Mouse (Mus musculus): ENCODE results near the gene Stx3. TPM values are rescaled to one million over a fixed set of nuclear protein-coding genes. Genes with fewer than 3 reads are reported as not detected.

Gene Stx3
- polyA plus RNA-seq, 1 experiment = 10.4 TPM

GRCm38 (mm10) chr19:11819800-11820199 is 597 bp upstream of the Stx3 start:
- no peak overlapping the region for H3K27ac ChIP-seq (ENCODE audit: insufficient read depth, low read length)
- peak; percentile 72 for TF ChIP-seq CTCF (IDR thresholded peaks at IDR 0.05; ENCODE audit: borderline replicate concordance, insufficient read depth, low read length)
- no peak for TF ChIP-seq POLR2A (IDR thresholded peaks at IDR 0.05; ENCODE audit: low read depth, low read length)

GRCm38 (mm10) chr19:11818199-11819142 is 732 bp downstream of the Stx3 start:
- Histone ChIP-seq H3K4me1 (ENCODE audit: control insufficient read depth, insufficient read depth, low read length) (peaks cover 7% of the 10 kb centered on the region; the same call in 1 of the 2 replicates), H3K27ac (ENCODE audit: insufficient read depth, low read length) (peak overlapping the region; percentile 82), H3K4me3 (ENCODE audit: insufficient read depth, low read length) (peak overlapping the region; percentile 95)
- TF ChIP-seq CTCF (IDR thresholded peaks at IDR 0.05; ENCODE audit: borderline replicate concordance, insufficient read depth, low read length) (no peak), POLR2A (IDR thresholded peaks at IDR 0.05; ENCODE audit: low read depth, low read length) (peak; percentile 27; the same call in 1 of the 2 replicates)

More at GRCm38 (mm10) chr19:11819800-11820199, 597 bp upstream of the Stx3 start:
- peak overlapping the region; percentile 95 for H3K4me3 ChIP-seq (ENCODE audit: insufficient read depth, low read length)
- no peaks in the 10 kb centered on the region for H3K4me1 ChIP-seq (ENCODE audit: control insufficient read depth, insufficient read depth, low read length)

GRCm38 (mm10) chr19:11817586-11817985 is 1.6 kb downstream of the Stx3 start:
- Histone ChIP-seq H3K27ac (ENCODE audit: insufficient read depth, low read length) (no peak overlapping the region), H3K4me1 (ENCODE audit: control insufficient read depth, insufficient read depth, low read length) (peaks cover 11% of the 10 kb centered on the region; the same call in 1 of the 2 replicates), H3K4me3 (ENCODE audit: insufficient read depth, low read length) (peak overlapping the region; percentile 95)
- TF ChIP-seq POLR2A (IDR thresholded peaks at IDR 0.05; ENCODE audit: low read depth, low read length) = no peak
- TF ChIP-seq CTCF (IDR thresholded peaks at IDR 0.05; ENCODE audit: borderline replicate concordance, insufficient read depth, low read length) = no peak

- peak overlapping the region; percentile 95; the same call in 1 of the 2 replicates for H3K4me3 ChIP-seq (ENCODE audit: insufficient read depth, low read length)
- no peak overlapping the region for H3K27ac ChIP-seq (ENCODE audit: insufficient read depth, low read length)
- TF ChIP-seq CTCF (IDR thresholded peaks at IDR 0.05; ENCODE audit: borderline replicate concordance, insufficient read depth, low read length) (no peak), POLR2A (IDR thresholded peaks at IDR 0.05; ENCODE audit: low read depth, low read length) (no peak)
- peaks cover 11% of the 10 kb centered on the region; the same call in 1 of the 2 replicates for H3K4me1 ChIP-seq (ENCODE audit: control insufficient read depth, insufficient read depth, low read length)
These were observed 2.5 kb downstream of the Stx3 start for GRCm38 (mm10) chr19:11816706-11817105.

GRCm38 (mm10) chr19:11814742-11815333 is 4.4 kb downstream of the Stx3 start:
- peaks cover 20% of the 10 kb centered on the region for H3K4me1 ChIP-seq (ENCODE audit: control insufficient read depth, insufficient read depth, low read length)
- H3K4me3 ChIP-seq (ENCODE audit: insufficient read depth, low read length) = no peak overlapping the region
- H3K27ac ChIP-seq (ENCODE audit: insufficient read depth, low read length) = no peak overlapping the region
- TF ChIP-seq CTCF (IDR thresholded peaks at IDR 0.05; ENCODE audit: borderline replicate concordance, insufficient read depth, low read length) (no peak), POLR2A (IDR thresholded peaks at IDR 0.05; ENCODE audit: low read depth, low read length) (no peak)

- H3K27ac ChIP-seq (ENCODE audit: insufficient read depth, low read length) = peak overlapping the region; percentile 60
- H3K4me3 ChIP-seq (ENCODE audit: insufficient read depth, low read length) = no peak overlapping the region
- TF ChIP-seq POLR2A (IDR thresholded peaks at IDR 0.05; ENCODE audit: low read depth, low read length) (no peak), CTCF (IDR thresholded peaks at IDR 0.05; ENCODE audit: borderline replicate concordance, insufficient read depth, low read length) (no peak)
- peaks cover 23% of the 10 kb centered on the region for H3K4me1 ChIP-seq (ENCODE audit: control insufficient read depth, insufficient read depth, low read length)
These were observed 5.6 kb downstream of the Stx3 start for GRCm38 (mm10) chr19:11813649-11814048.

- Histone ChIP-seq H3K27ac (ENCODE audit: insufficient read depth, low read length) (peak overlapping the region; percentile 60; the same call in 1 of the 2 replicates), H3K4me1 (ENCODE audit: control insufficient read depth, insufficient read depth, low read length) (peaks cover 23% of the 10 kb centered on the region), H3K4me3 (ENCODE audit: insufficient read depth, low read length) (no peak overlapping the region)
- TF ChIP-seq POLR2A (IDR thresholded peaks at IDR 0.05; ENCODE audit: low read depth, low read length) (no peak), CTCF (IDR thresholded peaks at IDR 0.05; ENCODE audit: borderline replicate concordance, insufficient read depth, low read length) (no peak)
These were observed 6.1 kb downstream of the Stx3 start for GRCm38 (mm10) chr19:11813136-11813535.

GRCm38 (mm10) chr19:11811688-11812365 is 7.4 kb downstream of the Stx3 start:
- peaks cover 23% of the 10 kb centered on the region for H3K4me1 ChIP-seq (ENCODE audit: control insufficient read depth, insufficient read depth, low read length)
- no peak overlapping the region for H3K4me3 ChIP-seq (ENCODE audit: insufficient read depth, low read length)
- no peak for TF ChIP-seq CTCF (IDR thresholded peaks at IDR 0.05; ENCODE audit: borderline replicate concordance, insufficient read depth, low read length)
- TF ChIP-seq POLR2A (IDR thresholded peaks at IDR 0.05; ENCODE audit: low read depth, low read length) = no peak
- no peak overlapping the region for H3K27ac ChIP-seq (ENCODE audit: insufficient read depth, low read length)

GRCm38 (mm10) chr19:11810856-11811255 is 8.3 kb downstream of the Stx3 start:
- H3K4me3 ChIP-seq (ENCODE audit: insufficient read depth, low read length) = no peak overlapping the region
- no peak for TF ChIP-seq POLR2A (IDR thresholded peaks at IDR 0.05; ENCODE audit: low read depth, low read length)
- TF ChIP-seq CTCF (IDR thresholded peaks at IDR 0.05; ENCODE audit: borderline replicate concordance, insufficient read depth, low read length) = no peak
- peak overlapping the region; percentile 83; the same call in 1 of the 2 replicates for H3K27ac ChIP-seq (ENCODE audit: insufficient read depth, low read length)
- peaks cover 23% of the 10 kb centered on the region for H3K4me1 ChIP-seq (ENCODE audit: control insufficient read depth, insufficient read depth, low read length)

Measured in embryonic fibroblast, embryonic 13.5 days (primary cell).